Mouse (Mus musculus): ENCODE results near the gene Aacs.

Aacs gene

GRCm38 (mm10) chr5:125491107-125491506, 15.5 kb downstream of the Aacs start:
- DNase-seq (ENCODE audit: extremely low read depth, low read depth, low spot score): no peak

GRCm38 (mm10) chr5:125492379-125493092, 16.9 kb downstream of the Aacs start:
- DNase-seq (ENCODE audit: extremely low read depth, low read depth, low spot score): no peak

DNA sequence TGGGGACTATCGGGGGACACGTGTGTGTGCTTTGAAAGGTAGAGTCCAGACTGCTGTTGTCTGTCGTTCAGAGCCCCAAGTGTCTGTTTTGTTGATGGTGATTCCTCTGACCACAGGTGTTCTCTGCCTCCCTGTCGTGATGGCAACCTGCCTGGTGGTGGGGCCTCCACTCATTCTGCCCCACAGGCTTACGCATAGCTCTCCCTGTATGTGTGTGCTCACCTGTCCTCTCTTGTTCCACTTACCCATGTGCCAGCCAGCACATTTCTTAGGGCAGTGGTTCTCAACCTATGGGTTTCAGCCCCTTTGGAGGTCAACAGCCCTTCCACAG, 17.4 kb downstream of the Aacs start:
- DNase-seq (ENCODE audit: extremely low read depth, low read depth, low spot score): no peak

DNA sequence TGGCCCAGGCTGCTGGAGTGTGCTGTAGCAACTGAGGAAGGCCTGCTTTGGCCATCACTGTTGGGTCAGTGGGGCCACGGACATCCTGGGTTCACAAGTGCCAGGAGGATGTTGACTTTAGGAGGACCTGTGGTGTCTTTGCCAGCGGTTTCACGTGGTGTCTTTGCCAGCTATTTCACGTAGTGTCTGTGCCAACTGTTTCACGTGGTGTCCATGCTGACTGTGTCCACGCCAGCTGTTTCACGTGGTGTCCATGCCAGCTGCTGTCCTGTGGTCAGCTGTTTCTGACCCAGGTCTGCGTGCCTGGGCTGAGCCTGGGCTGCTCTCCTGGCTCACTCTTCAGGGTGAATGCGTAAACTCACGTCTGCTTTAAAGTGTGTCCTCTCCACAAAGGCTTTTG, 20.0 kb downstream of the Aacs start:
- DNase-seq (ENCODE audit: extremely low read depth, low read depth, low spot score): no peak

GRCm38 (mm10) chr5:125497821-125498600, 22.4 kb downstream of the Aacs start:
- no peak for DNase-seq (ENCODE audit: extremely low read depth, low read depth, low spot score)

DNA sequence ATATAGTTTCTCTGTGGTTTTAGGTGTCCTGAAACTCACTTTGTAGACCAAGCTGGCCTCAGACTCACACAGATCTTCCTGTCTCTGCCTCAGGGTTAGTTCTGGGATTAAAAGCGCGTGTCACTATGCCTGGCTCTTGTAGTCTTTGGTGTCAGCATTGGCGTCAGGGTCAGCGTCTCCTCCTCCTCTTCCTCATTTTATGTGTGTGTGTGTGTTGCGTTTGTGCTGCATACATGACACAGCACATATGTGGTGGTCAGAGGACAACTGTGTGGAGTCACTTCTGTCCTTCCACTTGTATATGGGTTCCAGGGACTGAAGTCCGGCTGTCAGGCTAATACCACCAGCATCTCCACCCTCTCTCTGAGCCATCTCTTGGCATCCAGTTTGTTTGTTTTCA, 25.9 kb downstream of the Aacs start:
- no peak for DNase-seq (ENCODE audit: extremely low read depth, low read depth, low spot score)

DNA sequence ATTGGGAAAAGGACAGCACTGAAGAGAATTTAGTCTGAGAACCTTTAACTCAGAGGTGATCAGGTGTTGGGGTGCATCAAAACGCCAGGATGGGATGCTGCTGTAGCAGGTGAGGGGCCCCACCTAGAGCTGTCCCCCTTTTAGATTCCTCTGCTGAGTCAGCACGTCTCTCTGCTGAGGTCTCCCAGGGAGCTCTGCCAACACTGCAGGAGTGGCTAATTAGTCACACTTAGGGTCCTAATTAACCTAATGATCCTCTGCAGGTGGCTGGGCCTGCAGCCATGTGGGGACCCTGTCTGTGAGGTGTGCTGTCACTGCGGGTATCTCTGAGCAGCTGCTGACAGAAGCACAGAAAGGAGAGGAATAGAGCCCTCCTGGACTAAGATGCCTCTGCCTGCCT, 26.6 kb downstream of the Aacs start:
- DNase-seq (ENCODE audit: extremely low read depth, low read depth, low spot score): no peak

DNA sequence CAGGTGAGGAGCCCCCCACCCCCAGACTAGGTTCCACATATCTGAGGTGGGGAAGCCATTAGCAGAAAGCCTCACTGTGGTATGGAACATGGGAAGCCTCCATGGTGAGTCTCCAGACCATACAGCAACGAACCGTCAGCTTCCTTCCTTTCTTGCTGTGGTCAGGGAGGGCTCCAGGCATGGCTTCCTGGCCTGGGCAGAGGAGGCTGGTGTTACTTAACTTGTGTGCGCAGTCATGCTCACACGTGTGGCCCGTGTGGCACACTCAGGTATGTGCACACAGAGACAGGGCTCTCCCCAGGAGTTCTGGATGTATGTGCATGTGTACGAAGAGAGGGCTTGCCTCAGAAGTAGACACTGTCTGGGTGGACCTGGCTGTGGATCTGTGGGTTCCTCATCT, 28.0 kb downstream of the Aacs start:
- DNase-seq (ENCODE audit: extremely low read depth, low read depth, low spot score): no peak

GRCm38 (mm10) chr5:125504692-125505091, 29.1 kb downstream of the Aacs start:
- no peak for DNase-seq (ENCODE audit: extremely low read depth, low read depth, low spot score)

- no peak for DNase-seq (ENCODE audit: extremely low read depth, low read depth, low spot score)
Observed at GRCm38 (mm10) chr5:125505968-125506367, 30.4 kb downstream of the Aacs start.

DNA sequence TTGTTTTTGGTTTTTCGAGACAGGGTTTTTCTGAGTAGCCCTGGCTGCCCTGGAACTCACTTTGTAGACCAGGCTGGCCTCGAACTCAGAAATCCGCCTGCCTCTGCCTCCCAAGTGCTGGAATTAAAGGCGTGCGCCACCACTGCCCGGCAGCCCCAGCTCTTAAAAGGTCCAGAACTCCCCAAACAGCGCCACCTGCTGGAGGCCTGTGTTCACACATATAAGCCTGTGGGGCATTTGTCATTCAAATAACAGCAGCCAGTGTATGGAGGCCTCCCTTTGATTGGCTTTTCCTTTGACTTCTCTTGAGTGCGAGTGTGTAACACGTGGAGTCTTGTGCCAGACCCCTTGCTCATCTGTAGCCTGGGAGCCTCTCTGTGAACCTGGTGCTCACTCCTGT, 32.0 kb downstream of the Aacs start:
- DNase-seq (ENCODE audit: extremely low read depth, low read depth, low spot score): no peak

DNA sequence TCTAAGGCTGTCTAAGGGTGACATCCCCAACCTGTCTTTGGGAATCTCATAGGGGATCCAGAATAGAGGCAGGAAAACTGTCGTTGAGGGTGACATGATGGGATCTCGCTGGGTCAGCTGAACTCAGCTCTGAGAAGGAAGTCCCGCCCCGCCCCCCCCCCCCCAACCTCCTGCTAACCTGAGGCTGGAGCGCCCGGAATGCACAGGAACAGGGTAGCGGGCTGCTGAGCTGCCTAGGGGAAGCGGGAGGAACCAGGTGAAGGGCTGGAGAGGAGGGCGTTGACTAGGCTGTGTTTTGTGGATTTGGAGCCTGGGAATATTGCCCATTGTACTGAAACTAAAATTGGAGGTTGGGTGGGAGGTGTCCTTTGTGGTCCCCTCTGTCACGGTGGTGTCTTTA, 32.4 kb downstream of the Aacs start:
- no peak for DNase-seq (ENCODE audit: extremely low read depth, low read depth, low spot score)

DNA sequence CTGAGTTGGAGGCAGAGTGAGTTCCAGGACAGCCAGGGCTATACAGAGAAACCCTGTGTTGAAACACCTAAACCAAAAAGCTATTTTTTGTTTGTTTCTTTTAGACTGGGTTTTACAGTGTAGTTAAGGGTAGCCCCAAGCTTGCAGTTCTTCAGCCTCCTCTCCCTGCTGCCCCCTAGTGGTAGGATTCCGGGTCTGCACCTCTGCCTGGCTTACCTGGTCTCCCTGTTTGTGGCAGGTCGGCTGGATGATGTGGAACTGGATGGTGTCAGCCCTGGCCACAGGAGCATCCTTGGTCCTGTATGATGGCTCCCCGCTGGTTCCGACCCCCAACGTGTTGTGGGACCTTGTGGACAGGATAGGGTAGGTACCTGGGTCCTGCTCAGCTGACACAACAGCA, 33.9 kb downstream of the Aacs start:
- no peak for DNase-seq (ENCODE audit: extremely low read depth, low read depth, low spot score)

DNA sequence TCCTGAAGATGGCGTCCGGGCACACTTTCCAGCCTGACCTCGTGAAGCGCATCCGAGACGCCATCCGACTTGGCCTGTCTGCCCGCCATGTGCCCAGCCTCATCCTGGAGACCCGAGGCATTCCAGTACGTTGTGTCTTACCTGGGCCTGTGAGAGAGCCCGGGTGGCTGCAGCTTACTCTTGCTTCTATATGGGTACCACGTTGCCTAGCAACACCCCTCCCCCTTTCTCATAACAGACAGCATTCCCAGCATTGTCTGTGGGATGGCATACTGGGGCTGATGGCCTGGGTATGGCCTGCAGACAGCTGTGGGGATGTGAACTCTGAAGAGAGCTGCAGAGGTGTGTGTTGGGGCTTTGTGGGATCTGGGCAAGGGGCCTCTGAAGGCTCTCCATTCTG, 39.4 kb downstream of the Aacs start:
- no peak for DNase-seq (ENCODE audit: extremely low read depth, low read depth, low spot score)

- DNase-seq (ENCODE audit: extremely low read depth, low read depth, low spot score): no peak
Observed at GRCm38 (mm10) chr5:125518640-125519039, 43.0 kb downstream of the Aacs start.

- no peak for DNase-seq (ENCODE audit: extremely low read depth, low read depth, low spot score)
Observed at GRCm38 (mm10) chr5:125520930-125521590, 45.4 kb downstream of the Aacs start.

DNA sequence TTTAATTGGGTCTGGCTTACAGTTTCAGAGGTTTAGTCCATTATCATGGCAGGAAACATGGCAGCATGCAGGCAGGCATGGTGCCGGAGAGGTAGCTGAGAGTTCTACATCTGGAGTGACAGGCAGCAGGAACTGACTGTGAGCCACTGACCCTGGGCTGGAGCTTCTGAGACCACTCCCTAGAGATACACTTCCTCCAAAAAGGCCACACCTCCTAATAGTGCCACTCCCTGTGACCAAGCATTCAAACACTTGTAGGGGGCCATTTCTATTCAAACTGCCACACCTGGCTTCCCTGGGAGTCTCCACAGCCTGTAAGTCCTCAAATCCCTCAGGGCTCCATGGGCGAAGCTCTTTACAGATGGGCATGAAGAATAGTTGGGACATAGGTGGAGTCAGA, 47.7 kb downstream of the Aacs start:
- no peak for DNase-seq (ENCODE audit: extremely low read depth, low read depth, low spot score)

GRCm38 (mm10) chr5:125525516-125525915, 49.9 kb downstream of the Aacs start:
- no peak for DNase-seq (ENCODE audit: extremely low read depth, low read depth, low spot score)

GRCm38 (mm10) chr5:125526464-125526863, 50.9 kb downstream of the Aacs start:
- DNase-seq (ENCODE audit: extremely low read depth, low read depth, low spot score): no peak

DNA sequence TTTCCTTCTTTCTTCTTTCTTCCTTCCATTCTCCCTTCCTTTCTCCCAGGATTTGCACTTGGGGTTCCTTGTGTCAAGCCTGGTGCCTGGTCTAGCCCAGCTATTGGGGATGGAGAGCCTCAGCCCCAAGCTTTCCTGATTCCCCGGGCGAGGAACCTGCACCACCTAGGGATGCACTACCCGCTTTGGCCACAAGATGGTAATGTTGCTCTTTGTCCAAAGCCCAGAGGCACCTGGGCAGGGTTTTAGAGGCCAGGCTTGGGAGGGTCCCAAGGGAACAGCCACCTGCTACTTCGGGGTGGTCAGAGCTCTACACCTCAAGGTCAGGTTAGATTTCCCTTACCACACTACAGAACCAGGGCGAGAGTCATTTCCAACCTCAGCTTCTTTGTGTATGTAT, 53.5 kb downstream of the Aacs start:
- no peak for DNase-seq (ENCODE audit: extremely low read depth, low read depth, low spot score)

DNA sequence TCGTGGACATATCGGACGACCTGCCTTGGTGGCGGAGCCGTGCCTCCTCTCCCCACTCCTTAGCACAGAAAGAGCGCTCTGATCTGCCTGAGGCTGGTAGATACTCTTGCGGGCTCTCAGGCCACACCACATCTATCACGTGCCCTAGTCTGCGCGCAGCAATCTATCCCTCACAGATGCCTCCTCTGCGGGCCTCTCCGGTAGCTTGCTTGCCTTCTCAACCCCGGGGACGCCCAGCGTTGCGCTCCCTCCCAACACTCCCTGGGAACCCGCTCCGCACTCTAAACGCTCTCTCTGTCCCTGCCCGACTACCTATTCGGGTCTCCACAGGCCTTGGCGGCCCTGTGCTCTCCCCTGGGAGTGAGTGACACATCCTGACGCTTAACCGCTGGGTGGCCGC, 56.0 kb downstream of the Aacs start, which contains the start of gene Tmem132b:
Tmem132b (plus strand) TSS at position 141 of the 400 bp plus-strand sequence.
- DNase-seq (ENCODE audit: extremely low read depth, low read depth, low spot score): no peak

GRCm38 (mm10) chr5:125532191-125532544, 56.6 kb downstream of the Aacs start:
- DNase-seq (ENCODE audit: extremely low read depth, low read depth, low spot score): no peak
